Mouse (Mus musculus): ENCODE data around the gene Nolc1. TPM values are rescaled to one million over a fixed set of nuclear protein-coding genes. Genes with fewer than 3 reads are reported as not detected.
A peak's percentile ranks its signal among the peaks of the same experiment; 100 is the strongest.

Gene Nolc1
- polyA plus RNA-seq, 1 experiment from 2014 or later = 90.2 TPM

DNA sequence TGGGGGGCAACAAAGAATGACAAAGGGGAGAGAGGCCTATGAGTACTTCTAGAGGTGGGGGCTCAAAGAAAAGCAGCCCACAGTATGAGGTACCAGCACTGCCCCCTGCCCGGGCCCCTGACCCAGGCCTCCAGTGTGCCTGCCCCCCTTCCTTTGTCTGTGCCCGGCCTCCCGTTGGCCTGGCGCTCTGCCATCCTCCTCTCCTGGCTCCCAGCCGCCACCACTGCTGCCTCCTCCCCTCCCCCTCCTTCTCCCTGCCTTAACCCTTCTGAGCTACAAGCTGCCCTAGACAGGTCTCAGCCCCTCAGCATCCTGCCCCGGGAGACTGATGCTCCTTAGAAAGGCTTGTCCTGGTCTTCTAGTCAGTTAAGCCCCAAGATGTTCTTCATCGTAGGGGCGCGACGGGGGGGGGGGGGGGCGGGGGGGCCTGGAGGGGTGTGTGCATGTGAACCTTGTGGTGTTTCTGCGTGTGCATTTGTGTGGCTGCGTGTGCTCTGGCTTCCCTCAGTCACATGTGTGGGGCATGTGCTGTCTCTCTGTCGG, 33.7 kb upstream of the Nolc1 start:
- peak; percentile 53 for DNase-seq (ENCODE audit: low spot score)

DNA sequence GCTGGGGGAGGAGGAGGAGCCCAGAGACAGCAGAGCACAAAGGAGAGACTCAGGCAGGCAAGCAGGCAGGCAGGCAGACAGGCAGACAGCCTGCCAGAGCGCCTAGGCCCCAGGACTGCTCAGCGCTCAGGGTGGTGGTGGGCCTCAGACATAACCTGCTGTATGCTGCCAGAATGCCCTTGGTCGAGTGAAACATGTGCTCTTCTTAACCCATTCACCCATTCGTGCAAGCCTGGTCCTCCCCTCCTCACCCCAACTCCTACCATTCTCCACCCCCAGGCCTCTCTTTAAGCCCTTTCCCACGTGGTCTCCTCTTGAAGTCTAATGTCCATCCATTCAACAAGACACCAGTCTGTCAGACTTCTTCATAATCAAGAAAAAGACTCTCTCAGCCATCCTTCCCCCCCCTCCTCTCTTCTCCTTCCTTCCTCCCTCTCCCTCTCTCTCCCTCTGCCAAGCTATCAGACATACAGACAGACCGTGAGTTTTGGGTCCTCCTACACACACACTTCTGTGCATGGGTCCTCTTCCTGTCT, 33.1 kb upstream of the Nolc1 start:
- peak; percentile 70 for DNase-seq (ENCODE audit: low spot score)

DNA sequence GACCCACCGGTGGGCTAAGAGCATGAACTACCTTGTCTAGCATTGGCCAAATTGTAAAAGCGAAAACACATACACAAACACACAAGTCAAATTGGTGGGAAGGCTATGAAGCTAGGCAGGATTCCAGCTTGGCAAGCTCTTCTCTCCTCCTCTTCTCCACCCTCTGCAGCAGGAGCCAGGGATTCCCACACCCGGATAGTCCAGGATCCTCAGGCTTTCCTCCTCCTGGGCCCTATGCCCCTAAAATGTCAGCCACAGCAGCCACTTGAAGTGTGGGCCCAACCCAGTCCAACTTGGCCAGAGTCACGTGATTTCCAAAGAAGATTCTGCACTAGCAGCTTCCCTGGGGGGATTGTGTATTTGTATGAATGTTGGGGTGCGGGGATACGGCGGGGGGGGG, 32.3 kb upstream of the Nolc1 start:
- no peak for DNase-seq (ENCODE audit: low spot score)

DNA sequence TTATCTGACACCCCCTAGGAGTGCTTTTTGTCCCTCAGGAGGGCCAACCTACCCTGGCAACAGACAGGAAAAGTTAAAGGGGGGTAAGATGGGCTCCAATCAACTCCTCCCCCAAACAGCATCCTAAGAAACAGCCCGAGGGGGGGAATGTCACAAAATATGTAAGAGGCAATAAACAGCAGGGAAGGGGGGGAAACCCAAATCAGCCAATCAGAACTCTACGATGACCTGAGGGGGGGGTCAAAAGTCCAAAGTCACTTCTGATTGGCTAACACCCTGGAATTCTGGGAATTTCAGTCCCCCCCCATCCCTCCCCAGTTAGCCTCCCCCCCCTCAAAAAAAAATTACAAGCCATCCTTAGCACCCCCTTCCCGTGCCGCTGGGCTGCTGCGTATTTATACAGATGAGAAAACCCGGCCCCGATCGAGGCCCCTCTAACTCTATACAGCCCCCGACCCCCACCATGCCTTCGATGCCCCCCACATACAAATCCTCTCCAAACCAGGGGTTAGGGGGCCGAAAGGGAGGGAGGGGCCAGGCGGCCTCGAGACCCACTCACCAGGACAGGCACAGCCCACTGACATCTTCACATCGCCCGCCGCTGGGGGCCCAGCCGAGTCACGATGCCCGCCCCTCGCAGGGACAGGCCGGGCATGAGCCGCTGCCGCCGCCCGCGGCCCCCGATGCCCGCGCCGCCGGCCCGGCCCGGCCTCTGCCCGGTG, 31.2 kb upstream of the Nolc1 start, which contains the start of gene Pprc1:
Gene Pprc1, plus strand, starts transcription at position 616 of the 722 bp plus-strand sequence.
- no peak for DNase-seq (ENCODE audit: low spot score)

DNA sequence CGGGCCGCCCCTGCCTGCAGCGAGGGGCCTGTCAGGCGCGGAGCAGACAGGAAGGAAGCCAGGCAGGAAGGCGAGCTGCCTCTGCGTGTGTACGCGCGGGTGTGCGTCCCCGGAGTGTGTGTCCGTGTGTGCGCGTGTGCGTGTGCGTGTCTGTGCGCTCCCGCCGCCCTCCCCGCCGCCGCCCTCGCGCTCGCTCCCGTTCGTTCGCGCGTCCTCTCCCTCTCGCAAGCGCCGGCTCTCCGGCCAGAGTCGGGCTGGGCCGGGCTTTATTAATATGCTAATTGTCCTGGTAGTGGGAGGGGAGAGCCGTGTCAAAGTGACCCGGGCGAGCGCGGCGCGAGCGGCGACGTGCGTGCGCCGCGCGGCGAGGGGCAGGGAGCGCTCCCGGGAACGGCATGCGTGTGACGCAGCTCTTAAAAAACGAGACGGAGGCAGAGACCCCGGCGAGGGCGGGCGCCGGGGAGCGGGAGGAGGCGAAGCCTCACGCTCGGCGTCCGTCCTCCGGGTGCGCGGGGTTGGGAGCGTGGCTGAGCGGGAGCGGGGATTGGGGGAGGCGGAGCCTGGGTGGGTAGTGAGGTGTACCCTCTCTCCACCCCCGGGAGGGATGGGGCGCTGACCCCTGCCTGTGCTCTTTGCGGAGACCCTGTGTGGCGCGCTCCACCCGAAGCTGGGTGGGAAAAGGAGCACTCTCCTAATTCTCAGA, 30.5 kb upstream of the Nolc1 start, which contains the start of gene Ldb1:
Gene Ldb1, minus strand, starts transcription at position 222 of the 703 bp plus-strand sequence.
- peak; percentile 77 for DNase-seq (ENCODE audit: low spot score)

DNA sequence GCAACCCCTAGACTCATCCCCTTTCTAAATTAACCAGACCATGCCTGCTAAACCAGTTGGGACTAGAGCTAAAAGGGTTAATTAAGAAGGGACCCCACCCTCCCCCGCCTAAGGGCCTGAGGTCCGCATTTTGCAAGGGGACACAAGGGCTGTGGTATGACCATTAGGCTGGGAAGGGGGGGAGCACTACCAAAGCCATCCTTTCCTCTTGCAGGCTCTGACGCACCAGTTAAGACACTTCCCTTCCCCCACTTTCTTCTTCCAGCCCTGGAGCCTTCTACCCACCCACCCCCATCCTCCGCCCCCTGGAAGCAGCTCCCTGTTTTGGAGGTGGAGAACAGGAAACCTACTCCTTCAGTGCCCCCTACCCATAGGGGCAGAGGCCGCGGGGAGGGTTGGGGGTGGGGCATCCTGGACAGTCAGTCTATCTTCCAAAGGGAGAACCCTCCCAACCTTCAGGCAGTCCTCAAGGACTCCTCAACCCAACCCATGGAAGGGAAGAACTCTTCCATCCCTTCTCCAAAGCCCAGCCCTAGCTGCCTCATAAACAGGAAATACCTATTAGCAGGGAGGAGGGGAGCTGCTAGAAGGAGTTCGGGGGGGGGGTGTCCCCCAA, 29.9 kb upstream of the Nolc1 start:
- DNase-seq (ENCODE audit: low spot score) = no peak

DNA sequence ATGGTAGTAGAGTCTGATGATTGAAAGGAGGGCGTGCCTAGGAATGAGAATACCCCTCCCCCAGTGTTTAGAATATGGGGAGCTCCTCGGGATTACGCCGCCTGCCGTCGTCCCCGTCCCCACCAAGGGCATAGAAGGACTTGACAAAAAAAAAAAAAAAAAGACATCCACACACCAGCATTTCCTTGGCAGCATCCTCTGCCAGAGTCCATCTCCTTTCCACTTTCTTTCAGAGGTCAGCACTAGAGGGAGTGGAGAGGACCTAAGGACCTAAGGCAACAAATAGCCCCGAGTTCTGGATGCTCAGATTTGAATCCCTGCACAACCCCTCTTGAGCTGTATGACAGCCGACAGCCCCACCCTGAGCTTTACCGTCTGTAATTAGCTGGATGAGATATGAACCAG, 29.0 kb upstream of the Nolc1 start:
- no peak for DNase-seq (ENCODE audit: low spot score)

DNA sequence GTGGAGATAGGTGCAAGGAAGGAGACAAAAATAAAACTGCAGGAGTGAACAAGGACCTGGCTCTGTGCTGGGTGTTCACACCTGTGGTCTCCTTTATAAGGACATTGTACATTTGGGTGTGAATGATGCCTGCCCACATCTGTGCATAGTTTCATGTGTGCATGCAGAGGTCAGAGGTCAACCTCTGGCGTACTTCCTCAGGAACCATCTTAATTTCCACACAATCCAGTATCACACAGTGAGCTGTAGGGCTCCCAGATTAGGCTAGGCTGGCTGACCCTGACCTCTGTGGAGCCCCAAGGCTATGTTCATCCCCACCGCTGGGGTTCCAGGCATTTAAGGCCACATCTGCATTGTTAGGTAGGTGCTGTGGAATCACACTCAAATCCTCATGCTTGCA, 28.2 kb upstream of the Nolc1 start:
- DNase-seq (ENCODE audit: low spot score) = no peak

DNA sequence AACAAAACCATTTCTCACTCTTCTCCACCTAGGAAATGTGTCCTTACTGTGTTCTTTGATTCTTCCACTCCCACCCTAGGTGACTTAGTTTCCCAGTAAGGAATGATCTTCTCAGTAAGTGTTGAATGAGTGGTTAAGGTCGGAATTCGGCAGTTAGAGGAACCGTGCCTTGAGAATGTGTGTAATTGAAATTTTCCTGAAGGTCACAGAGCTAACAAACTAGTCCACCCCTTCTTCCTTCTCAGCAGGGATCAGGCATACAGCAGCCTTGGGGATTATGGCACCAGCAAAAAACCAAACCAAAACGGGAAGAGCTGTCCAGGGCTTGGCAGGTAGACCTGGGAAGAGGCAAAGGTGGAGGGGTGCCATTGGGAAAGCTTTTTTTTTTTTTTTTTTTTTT, 26.5 kb upstream of the Nolc1 start:
- DNase-seq (ENCODE audit: low spot score) = no peak

DNA sequence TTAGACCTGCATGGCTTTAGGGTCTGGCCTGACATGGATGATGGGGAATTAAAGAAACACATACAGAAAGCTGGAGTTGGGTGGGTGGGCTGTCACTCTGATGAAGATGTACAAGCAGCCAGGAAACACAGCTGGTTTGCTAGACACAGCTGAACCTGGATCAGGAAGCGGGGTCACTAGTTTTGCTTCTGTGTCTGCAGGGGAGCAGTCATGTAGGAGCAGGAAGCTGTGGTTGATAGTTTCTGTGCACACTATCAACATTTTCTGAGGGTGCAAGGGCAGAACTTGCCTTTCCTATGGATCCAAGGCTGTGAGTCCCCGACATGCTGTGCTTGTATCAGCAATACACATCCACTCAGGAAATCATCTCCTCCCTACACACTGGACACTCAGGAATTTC, 25.2 kb upstream of the Nolc1 start:
- peak; percentile 76 for DNase-seq (ENCODE audit: low spot score)

DNA sequence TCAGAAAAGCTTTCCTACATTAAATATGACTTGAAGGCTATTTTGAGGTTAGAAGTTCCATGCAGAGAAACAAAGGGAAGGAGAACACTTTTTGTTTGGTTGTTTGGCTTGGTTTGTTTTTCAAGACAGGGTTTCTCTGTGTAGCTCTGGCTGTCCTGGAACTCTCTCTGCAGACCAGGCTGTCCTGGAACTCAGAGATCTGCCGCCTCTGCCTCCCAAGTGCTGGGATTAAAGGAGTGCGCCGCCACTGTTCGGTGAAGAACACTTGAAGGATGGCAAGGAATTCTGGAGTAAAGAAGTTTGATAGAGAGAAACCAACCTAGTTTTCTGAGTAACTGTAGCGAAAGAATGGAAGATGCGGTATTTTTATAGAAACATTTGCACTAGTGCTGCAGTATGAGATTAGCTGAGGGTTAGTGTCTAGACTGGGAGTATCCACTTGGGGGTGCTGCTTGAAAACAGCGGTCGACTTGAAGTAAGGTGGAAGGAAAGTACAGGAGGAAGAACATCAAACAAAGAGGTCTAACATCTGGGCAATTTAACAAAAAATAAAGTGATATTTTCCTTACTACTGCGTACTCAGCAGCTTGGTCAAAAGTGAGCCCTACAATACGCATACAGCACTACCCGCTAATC, 19.8 kb upstream of the Nolc1 start:
- DNase-seq (ENCODE audit: low spot score) = no peak

DNA sequence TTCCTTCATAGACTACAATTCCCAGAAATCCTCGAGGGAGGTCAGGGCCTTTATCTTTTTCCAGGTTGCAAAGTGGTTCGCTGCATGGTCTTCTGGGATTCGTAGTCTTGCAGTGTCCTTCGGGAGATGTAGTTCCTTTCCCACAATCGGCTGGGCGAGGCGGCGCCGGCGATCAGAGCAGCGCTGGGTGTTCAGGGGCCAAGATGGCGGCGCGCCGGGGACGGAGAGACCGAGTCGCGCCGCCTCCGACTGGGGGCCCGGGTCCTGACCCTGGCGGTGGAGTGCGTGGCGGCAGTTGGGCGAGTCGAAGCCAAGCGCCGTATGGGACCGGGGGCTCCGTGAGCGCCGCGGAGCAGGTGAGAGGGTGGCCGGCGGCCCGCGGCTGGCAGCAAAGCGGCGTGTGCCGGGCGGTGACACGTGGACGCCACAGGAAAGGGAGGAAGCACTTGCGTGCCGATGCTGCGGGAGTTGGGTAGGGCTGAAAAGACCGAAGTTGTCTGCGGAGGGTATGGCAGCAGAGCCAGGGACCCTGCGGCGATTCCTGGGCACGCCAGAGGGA, 19.2 kb upstream of the Nolc1 start:
- peak; percentile 94 for DNase-seq (ENCODE audit: low spot score)

DNA sequence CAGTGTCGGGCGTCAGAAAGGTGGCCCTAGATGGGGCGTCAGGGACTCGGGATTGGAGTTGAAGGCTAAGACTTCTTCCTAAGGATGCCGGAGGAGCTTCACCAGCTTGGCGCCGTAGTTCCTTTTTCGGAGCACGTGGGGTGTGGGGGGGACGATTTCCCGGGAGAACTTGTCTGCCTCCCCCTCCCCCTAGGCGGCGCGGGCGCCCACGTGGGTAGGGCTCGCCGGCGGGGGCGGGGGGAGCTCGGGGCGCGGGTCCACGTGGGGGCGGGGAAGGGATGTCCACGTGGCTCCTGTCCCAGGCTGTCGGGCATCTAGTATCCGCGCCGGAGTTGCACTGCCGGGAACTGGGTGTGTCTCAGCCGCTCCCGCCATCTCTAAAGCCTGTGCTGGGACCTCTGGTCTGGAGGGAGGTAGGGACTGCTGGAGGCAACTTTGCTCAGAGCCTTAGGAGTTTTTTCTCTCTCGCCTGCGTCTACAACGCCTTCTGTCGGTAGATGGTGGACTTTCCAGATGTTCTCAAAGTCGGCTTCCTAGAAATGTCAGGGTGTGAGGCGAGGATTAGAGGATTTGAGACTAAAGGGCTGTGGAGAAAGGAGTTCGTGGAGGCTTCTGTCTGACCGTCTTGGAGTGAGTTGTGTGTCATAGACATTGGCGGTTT, 18.6 kb upstream of the Nolc1 start:
- DNase-seq (ENCODE audit: low spot score) = peak; percentile 65

DNA sequence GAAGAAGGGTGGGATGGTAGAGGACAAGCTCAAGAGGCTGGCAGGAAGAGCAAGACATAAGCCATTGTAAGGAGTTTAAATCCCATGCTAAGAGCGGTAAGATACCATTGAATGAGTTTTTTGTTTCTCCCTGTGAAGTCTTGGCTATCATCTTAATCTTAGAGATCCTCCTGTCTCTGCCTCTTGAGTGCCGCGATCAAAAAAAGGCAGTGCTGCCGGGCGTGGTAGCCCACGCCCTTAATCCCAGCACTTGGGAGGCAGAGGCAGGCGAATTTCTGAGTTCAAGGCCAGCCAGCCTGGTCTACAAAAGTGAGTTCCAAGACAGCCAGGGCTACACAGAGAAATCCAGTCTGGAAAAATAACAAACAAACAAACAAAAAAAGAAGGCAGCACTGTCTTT, 17.2 kb upstream of the Nolc1 start:
- no peak for DNase-seq (ENCODE audit: low spot score)

DNA sequence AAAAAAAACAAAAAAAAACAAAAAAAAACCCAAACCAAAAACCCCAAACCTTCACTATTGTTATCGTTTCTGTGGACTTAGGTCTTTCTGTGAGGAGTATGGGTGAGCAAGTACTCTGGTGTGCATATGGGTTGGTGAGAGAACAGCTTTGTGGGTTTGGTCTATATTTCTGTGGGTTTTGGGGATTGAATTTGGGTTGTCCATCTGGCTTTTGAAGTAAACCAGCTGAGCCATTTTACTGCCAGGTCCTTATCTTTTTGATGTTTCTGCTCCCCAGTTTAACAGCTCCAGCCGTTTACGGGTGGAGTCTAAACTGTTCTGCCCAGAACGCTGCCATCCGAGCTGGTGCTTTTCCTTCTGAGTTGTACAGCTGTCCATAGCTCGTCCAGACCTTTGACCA, 14.8 kb upstream of the Nolc1 start:
- DNase-seq (ENCODE audit: low spot score) = no peak

DNA sequence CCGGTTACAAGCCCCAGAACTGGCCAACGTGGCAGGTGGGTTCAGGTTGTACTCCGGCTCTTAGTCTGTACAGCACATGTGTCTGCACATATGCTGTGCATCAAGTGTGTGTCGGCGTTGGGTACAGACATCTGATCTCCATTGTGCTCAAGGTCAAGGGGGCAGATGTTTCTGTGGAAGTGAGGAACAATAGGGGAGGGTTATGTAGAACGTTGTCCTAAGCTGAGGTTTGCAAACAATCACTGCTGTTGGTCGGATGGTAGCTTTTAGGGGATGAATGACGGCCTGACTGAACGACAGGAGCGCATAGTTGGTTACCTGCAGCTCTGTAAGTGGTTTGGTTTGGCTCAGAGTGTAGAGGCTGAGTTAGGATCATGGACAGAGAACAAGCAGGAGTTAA, 7.6 kb upstream of the Nolc1 start:
- DNase-seq (ENCODE audit: low spot score) = no peak

DNA sequence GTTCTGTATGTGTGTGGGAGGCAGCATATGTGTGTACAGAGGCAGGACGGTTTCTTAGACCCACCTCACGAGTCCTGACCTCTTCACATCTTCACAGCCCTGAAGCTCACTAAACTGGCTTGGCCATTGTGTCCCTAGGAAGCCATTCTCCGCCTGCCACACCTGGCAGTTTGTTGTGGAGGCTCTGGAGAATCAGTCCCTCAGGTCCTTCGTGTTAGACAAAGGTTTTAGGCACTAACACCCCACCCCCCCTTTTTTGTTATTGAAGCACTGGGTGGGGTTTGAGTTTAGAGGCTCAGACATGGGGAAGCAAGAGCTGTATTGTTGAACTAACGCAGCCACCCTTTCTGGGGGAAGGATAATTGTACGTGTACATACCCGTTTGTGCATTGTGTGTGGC, 2.4 kb upstream of the Nolc1 start:
- no peak for DNase-seq (ENCODE audit: low spot score)

DNA sequence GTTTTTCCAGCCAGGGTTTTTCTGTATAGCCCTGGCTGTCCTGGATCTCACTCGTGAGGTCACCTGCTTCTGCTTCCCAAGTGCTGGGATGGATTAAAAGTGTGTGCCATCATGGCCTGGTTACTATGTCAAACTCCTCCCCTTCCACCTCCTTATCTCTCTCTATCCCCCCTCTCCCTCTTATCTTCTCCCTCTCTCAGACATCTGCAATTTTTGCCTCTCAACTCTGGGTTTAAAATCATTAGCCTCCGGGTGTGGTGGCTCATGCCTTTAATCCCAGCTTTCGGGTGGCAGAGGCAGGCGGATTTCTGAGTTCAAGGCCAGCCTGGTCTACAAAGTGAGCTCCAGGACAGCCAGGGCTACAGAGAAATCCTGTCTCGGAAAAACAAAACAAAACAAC, 1.4 kb upstream of the Nolc1 start:
- no peak for DNase-seq (ENCODE audit: low spot score)

DNA sequence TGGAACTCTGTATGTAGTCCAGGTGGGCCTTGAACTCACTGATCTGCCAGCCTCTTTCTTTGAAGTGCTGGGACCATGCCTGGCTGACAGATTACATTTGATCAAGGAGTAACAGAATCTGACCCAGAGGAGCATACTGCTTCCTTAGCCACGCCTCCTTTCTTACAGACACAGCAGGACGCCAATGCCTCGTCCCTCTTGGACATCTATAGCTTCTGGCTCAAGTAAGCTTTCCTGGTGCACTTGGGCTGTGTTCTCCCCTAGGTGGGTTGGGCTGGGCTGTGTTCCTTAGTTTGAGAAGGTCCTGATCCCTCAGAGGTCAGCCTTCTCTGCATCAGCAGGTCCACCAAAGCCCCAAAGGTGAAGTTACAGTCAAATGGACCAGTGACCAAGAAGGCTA, 2.9 kb downstream of the Nolc1 start:
- no peak for DNase-seq (ENCODE audit: low spot score)

DNA sequence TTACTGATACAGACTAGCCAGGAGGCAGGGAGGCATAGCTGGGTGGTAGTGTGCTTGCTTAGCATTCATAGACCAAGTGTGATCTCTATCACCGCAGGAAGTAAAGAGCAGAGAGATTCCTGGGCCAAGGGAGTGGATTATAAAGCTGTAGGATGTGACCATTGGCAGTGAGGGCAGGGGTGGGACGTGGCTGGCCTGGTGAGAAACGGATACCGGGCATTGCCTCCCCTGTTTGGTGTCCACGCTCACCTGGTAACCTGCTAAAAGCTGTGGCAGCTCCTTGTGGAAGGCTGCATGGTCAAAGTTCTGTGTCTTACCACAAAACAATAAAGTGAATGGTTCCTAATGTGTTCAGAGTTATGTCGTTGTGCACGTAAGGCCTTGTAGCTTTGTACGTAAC, 9.5 kb downstream of the Nolc1 start:
- no peak for DNase-seq (ENCODE audit: low spot score)

DNA sequence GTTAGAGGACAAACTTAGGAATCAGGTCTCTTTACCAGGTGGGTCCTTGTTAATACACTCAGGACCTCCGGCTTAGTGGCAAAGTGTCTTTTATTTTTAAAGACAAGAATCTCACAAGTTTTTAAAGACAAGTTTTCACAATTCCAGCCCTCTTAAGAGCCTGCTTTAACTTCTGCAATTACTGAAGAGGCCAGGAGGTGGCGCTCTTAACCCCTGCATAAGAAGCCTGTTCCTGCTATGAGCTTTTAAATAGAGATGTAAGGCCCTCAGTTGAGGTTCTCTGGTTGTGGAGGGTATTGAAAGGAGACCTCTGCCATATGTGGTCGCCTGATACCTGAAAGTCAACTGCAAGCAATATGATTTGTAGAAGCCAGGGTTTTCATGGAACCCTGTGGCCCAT, 10.7 kb downstream of the Nolc1 start:
- peak; percentile 76 for DNase-seq (ENCODE audit: low spot score)

All from thymus, postnatal 0 days (tissue).